Mouse (Mus musculus) intestine, embryonic 16.5 days (tissue): Measurements from ENCODE around the gene Ubb. TPM values are rescaled to one million over a fixed set of nuclear protein-coding genes. Genes with fewer than 3 reads are reported as not detected.
"Not testable (repeated sequence)": the region's sequence is repeated elsewhere in the genome, so short reads cannot be mapped to it uniquely, and the experiment has no call there.

Source experiments
- ATAC-seq: fragments of 200-750 bp; cut with Nextera tagmentation; 2 replicates; pipeline ENCODE4 v1.8.0; 2017; ENCODE audit warnings: moderate TSS enrichment, moderate library complexity
- H3K27ac ChIP-seq: fragments of 300-500 bp; sonication (generic); 2 replicates; pipeline ENCODE4 v1.5.1; 2014; ENCODE audit warnings: mild to moderate bottlenecking, low read length
- H3K27me3 ChIP-seq: fragments of 300-500 bp; sonication (generic); replicated peaks from 2 replicates; pipeline ENCODE4 v1.6.1; 2014; ENCODE audit warnings: low read length, control low read depth, mixed read lengths; ENCODE audit not compliant: control insufficient read depth, insufficient read depth
- H3K36me3 ChIP-seq: fragments of 300-500 bp; sonication (generic); 2 replicates; pipeline ENCODE4 v1.6.1; 2014; ENCODE audit warnings: low read length, control low read depth; ENCODE audit not compliant: control insufficient read depth, insufficient read depth
- H3K4me1 ChIP-seq: fragments of 300-500 bp; sonication (generic); 2 replicates; pipeline ENCODE4 v1.6.1; 2014; ENCODE audit warnings: low read length, control low read depth, mixed read lengths; ENCODE audit not compliant: control insufficient read depth, insufficient read depth
- H3K4me2 ChIP-seq: fragments of 300-500 bp; sonication (generic); 2 replicates; pipeline ENCODE4 v1.6.1; 2014; ENCODE audit warnings: low read depth, low read length, control low read depth
- H3K4me3 ChIP-seq: fragments of 300-500 bp; sonication (generic); 2 replicates; pipeline ENCODE4 v1.5.1; 2014; ENCODE audit warnings: mild to moderate bottlenecking, low read length
- H3K9ac ChIP-seq: fragments of 300-500 bp; sonication (generic); 2 replicates; pipeline ENCODE4 v1.6.1; 2014; ENCODE audit warnings: low read depth, low read length
- H3K9me3 ChIP-seq: fragments of 300-500 bp; sonication (generic); 2 replicates; pipeline ENCODE4 v1.6.1; 2016; ENCODE audit warnings: low read length, control low read depth; ENCODE audit not compliant: control insufficient read depth
- WGBS: fragments of 180-500 bp; shearing (Covaris S2); extraction: QIAGEN DNeasy Blood & Tissue Kit; methylation state at CpG from one replicate; pipeline ENCODE4 v1.1.7; 2014; 5-methylcytosine and 5-hydroxymethylcytosine counted together
- polyA plus RNA-seq: library from polyadenylated mRNA; unstranded; fragments of >200 nt; fragmentation: Nextera tagmentation; extraction: Ambion mirVana; gene quantifications from 2 replicates; pipeline ENCODE4 v1.2.1, GENCODE M21; 2015

Ubb gene
- 2,570 and 2,643 TPM in 2 replicates for polyA plus RNA-seq

DNA sequence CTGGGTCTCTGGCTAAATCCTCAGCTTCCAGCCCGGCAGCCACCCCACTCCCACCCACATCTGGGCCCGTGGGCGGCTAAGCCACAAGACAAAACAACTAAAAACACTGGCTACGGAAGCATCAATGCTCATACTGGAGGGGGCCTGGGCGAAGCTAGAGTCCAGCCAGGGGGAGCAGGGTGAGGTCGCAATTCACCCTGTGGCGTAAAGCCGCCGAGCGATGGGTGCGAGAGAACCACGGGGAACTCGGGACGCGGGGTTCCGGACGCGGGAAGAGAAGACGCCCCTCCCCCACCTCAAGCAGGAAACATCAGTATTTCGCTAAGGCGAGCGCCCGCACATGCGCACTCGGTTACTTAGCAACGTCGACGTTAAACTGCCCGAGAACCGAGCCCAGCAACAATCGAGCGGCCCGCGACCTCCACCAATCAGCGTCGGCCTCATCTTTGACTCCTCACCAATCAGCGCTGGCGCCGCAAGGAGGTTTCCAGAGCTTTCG lies at the start of gene Ubb:
Gene Ubb (plus strand): TSS at position 445 of the 499 bp plus-strand sequence.
- Histone ChIP-seq H3K4me3 (peak within 1 kb of the TSS; percentile 66), H3K4me2 (peak within 1 kb of the TSS; percentile 76), H3K9me3 (no peaks in the 10 kb centered on the region), H3K9ac (peak within 1 kb of the TSS; percentile 92), H3K27ac (peak within 1 kb of the TSS; percentile 97), H3K36me3 (no peaks in the 10 kb centered on the region), H3K27me3 (no peaks in the 10 kb centered on the region), H3K4me1 (peaks cover 14% of the 10 kb centered on the region)
- WGBS = under 1% methylated on average over 40 of the region's 40 CpGs
- peak; percentile 96 for ATAC-seq

DNA sequence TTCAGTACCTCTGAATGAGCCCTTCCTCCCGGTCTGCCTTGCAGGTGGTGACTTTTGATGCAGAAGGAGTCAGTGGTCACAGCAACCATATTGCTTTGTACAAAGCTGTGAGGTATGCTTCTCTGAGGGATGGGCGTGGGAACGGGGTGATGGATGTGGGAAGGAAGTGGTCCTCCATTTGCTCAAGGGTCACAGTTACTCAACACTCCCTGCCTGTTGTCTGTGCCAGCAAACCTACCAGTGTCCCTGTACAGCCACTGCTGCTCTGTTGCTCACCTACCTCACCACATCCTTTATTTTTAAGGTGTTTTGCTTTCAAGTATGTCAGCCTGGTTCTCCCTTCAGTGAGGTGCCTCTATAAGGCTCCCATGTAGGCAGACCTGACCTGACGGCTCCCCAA lies 43.3 kb upstream of the Ubb start:
- no peak overlapping the region for H3K4me2 ChIP-seq
- H3K4me3 ChIP-seq = no peak overlapping the region
- H3K4me1 ChIP-seq = no peaks in the 10 kb centered on the region
- no peak overlapping the region for H3K27ac ChIP-seq
- H3K27me3 ChIP-seq = no peaks in the 10 kb centered on the region
- no peak overlapping the region for H3K9ac ChIP-seq
- no peaks in the 10 kb centered on the region for H3K36me3 ChIP-seq
- H3K9me3 ChIP-seq = no peaks in the 10 kb centered on the region
- ATAC-seq = no peak
- 80% methylated on average over 4 of the region's 4 CpGs for WGBS

DNA sequence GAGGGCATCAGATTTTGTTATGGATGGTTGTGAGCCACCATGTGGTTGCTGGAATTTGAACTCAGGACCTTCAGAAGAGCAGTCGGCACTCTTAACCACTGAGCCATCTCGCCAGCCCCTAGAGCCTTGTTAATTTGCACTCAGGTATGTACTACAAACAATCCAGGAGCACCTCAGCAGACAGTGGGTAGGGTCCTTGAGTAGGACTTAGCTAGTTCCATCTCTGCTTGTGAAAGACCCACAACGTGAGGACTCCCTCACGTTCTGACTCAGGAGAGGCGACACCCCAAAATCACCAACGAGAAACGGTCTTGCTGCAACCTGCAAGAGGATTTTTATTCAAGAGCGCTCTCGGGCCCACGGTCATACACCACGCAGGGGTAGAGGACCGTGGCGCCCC lies 42.6 kb upstream of the Ubb start:
- not testable (repeated sequence) for H3K4me3 ChIP-seq, ATAC-seq, H3K36me3 ChIP-seq, H3K9ac ChIP-seq, H3K4me1 ChIP-seq, H3K27ac ChIP-seq, H3K9me3 ChIP-seq, H3K4me2 ChIP-seq, H3K27me3 ChIP-seq
- 98% methylated on average over 13 of the region's 13 CpGs for WGBS

DNA sequence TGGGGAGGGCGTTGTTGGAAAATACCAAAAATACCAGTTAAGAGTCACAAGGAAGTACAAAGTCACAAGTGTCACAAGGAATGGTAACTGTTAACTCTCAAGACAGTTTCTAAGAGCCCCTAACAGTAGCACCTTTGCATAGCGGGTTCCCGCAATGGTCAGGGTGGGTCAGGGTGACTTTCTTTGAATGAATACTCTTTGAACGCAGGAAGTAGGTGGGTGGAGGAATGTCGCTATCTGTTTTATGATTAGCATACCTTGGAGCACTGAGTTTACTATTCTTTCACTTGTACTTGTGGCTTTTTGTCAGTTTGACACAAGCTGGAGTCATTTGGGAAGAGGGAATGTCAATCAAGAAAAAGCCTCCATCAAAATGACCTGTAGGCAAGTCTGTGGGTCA lies 42.2 kb upstream of the Ubb start:
- H3K9me3 ChIP-seq, H3K27ac ChIP-seq, H3K9ac ChIP-seq, H3K27me3 ChIP-seq, H3K4me1 ChIP-seq, H3K4me3 ChIP-seq, ATAC-seq, H3K36me3 ChIP-seq, H3K4me2 ChIP-seq: not testable (repeated sequence)
- WGBS = 94% methylated on average over 5 of the region's 5 CpGs

DNA sequence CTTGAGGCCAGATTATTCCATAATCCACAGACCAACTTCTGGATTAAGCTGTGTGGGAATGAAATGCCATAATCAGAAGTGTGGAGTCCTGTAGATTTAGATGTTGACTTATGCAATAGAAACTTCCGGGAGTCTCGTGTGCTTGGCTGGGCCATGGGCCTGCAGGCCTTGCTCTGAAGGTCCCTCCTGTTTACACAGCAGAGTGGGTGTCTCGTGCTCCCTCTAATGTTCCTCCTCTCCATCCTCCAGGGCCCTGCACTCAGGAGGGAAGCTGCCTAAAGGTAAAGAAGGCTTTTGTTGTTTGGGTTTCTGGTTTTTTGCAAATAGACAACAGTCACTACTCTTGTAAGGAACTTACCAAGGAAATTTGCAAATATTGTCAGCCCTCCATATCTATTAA lies 41.4 kb upstream of the Ubb start:
- no peaks in the 10 kb centered on the region for H3K27me3 ChIP-seq
- no peak overlapping the region for H3K9ac ChIP-seq
- no peaks in the 10 kb centered on the region for H3K36me3 ChIP-seq
- H3K4me2 ChIP-seq = no peak overlapping the region
- H3K4me1 ChIP-seq = no peaks in the 10 kb centered on the region
- ATAC-seq = no peak
- WGBS = 48% methylated on average over 3 of the region's 3 CpGs
- no peak overlapping the region for H3K4me3 ChIP-seq
- H3K9me3 ChIP-seq = no peaks in the 10 kb centered on the region
- H3K27ac ChIP-seq = no peak overlapping the region

DNA sequence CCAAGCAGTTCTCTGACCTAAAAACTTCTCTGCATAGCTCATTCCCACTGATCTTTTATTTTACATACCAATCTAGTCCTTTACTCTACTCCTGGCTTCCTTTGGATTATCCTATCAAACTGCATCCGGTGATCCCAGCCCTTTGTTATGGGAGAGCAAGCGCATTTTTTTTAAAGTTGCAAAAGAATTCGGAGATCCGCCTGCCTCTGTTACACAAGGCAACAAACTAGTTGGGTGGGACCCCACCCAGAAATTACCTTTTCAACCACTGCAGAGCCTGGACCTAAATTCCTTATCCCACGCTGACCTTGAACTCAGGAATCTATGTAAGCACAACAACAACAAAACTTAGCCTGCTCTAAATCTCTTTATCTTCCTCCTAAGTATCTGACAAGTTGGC lies 40.0 kb upstream of the Ubb start:
- Histone ChIP-seq H3K9ac (no peak overlapping the region), H3K27ac (no peak overlapping the region), H3K36me3 (no peaks in the 10 kb centered on the region), H3K9me3 (no peaks in the 10 kb centered on the region), H3K4me2 (no peak overlapping the region), H3K27me3 (no peaks in the 10 kb centered on the region), H3K4me1 (no peaks in the 10 kb centered on the region), H3K4me3 (no peak overlapping the region)
- no peak for ATAC-seq
- WGBS = 91% methylated on average over 5 of the region's 5 CpGs

DNA sequence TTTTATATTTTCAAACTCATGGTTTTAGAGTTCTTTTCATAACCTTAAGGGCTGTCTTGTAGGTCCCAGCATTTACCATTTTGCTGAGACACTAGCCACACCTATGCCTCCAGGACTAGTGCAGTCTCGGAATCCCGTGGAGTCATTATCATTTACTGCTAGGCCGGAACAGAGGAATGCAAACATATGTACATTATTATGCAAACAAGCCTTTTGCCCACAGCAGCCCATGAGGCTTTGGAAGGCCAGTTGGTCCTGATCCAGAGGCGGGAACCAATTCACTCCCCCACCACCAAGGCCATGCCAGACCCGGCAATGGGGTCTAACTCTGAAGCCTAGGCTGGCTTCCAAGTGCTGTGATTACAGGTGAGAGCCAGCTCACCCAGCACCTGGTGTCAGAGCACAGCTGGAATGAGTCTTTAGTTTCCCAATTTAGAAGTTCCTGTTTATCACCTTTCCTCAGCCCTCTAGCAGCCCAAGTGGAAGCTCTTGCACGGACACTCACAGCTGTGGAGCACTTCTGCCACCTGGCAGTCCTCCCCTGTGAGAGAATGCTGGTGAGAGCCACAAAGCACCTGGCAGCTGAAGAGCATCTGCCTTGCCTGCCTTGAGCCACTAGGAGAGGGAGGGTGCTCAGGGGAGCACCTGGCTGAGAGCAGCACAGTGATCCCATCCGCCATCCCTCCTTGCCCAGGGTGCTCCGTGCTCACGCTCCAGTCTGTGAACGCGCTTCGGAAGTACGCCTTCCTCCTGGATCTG lies 39.3 kb upstream of the Ubb start:
- 75% methylated on average over 13 of the region's 13 CpGs for WGBS
- H3K27ac ChIP-seq = no peak overlapping the region
- no peaks in the 10 kb centered on the region for H3K9me3 ChIP-seq
- H3K36me3 ChIP-seq = no peaks in the 10 kb centered on the region
- ATAC-seq = peak; percentile 46; the same call in 1 of the 2 replicates
- H3K4me3 ChIP-seq = no peak overlapping the region
- H3K27me3 ChIP-seq = no peaks in the 10 kb centered on the region
- H3K9ac ChIP-seq = no peak overlapping the region
- H3K4me2 ChIP-seq = no peak overlapping the region
- no peaks in the 10 kb centered on the region for H3K4me1 ChIP-seq

DNA sequence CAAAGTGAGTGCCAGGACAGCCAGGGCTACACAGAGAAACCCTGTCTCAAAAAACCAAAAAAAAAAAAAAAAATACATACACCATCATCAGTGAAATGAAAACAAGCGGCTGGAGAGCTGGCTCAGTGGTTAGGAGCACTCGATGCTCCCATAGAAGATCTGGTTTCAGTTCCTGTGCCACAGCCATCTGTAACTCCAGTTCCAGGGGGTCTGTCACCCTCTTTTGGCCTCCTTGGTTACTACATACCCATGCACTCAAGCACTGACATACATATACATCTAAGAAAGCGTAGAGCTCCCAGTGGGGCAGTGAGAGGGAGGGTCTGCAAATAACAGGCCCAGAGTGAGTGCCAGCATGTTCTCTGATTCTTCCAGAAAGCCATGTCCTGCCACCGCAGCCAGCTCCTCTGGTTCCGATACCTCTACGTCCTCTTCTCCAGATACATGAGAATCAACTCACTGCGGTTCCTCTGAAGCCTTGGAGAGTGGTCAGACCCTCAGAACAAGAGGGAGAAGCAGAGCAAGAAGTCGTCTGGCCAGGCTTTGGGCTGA lies 38.4 kb upstream of the Ubb start:
- no peaks in the 10 kb centered on the region for H3K4me1 ChIP-seq
- ATAC-seq = no peak
- 87% methylated on average over 8 of the region's 8 CpGs for WGBS

DNA sequence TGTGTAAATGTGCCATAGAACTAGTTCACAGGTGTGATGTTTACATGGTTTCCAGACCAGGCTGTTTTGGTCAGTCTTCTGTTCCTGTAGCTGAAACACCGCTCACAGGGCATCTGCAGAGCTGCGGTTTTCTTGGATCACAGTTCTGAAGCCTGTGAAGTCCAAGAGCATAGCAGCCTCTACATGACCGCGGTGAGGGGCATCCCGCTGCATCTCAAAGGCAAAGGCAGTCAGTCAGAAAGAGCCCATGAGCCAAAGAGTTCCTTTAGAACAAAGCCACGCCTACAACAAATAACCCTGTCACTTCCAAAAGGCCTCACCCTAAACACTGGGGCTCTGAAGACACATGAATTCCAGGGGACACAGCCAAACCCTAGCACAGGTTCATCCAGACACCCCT lies 37.7 kb upstream of the Ubb start:
- Histone ChIP-seq H3K27ac (no peak overlapping the region), H3K27me3 (no peaks in the 10 kb centered on the region), H3K4me1 (no peaks in the 10 kb centered on the region), H3K9ac (no peak overlapping the region), H3K36me3 (no peaks in the 10 kb centered on the region), H3K4me2 (no peak overlapping the region), H3K4me3 (no peak overlapping the region), H3K9me3 (no peaks in the 10 kb centered on the region)
- WGBS = 77% methylated on average over 6 of the region's 6 CpGs
- no peak for ATAC-seq

More for the DNA sequence above, 38.4 kb upstream of the Ubb start:
- Histone ChIP-seq H3K4me3 (no peak overlapping the region), H3K9me3 (no peaks in the 10 kb centered on the region), H3K27ac (no peak overlapping the region), H3K4me2 (no peak overlapping the region), H3K27me3 (no peaks in the 10 kb centered on the region), H3K9ac (no peak overlapping the region), H3K36me3 (no peaks in the 10 kb centered on the region)
